Comparison of ENCODE assay signal across 26 mouse cellular contexts in genomic region chr2:157129096-157129495, GRCm38 (mm10). TPM values are rescaled to one million over a fixed set of nuclear protein-coding genes. Genes with fewer than 3 reads are reported as not detected.
DNase-seq lines count a peak whose midpoint lies in the region; ATAC-seq and TF ChIP-seq lines count a peak whose summit lies in the region.
"Had no signal": no experiment of that assay in that cellular context is flagged by ENCODE, and none has a peak within 500 bp of the region (broad histone marks: within the 10 kb centered on the region; RNA-seq: fewer than 3 reads in every experiment).

No protein-coding gene starts in this region.

- no peak for TF ChIP-seq CTCF in midbrain, postnatal 0 days (IDR thresholded peaks at IDR 0.05)
- no peak for TF ChIP-seq CTCF in bone marrow macrophage, adult 2 months (IDR thresholded peaks at IDR 0.05; ENCODE audit: low read depth, low read length)
- TF ChIP-seq CTCF in stomach, postnatal 0 days (IDR thresholded peaks at IDR 0.05; ENCODE audit: low read depth): no peak
- TF ChIP-seq CTCF in kidney, adult 2 months (conservative IDR thresholded peaks at IDR 0.05; ENCODE audit: insufficient read depth, insufficient read length, low read depth, low read length): no peak

- no peak for TF ChIP-seq EP300 in stomach, postnatal 0 days (optimal IDR thresholded peaks at IDR 0.05)

- H3K36me3 ChIP-seq in midbrain, embryonic 11.5 days (ENCODE audit: control insufficient read depth, insufficient read depth, low read length): no peaks in the 10 kb centered on the region
- H3K36me3 ChIP-seq in midbrain, postnatal 0 days (ENCODE audit: insufficient read depth, low read length): no peaks in the 10 kb centered on the region; the same call in 1 of the 2 replicates
- 0 out of 2 replicates have a peak, but pooled peaks cover 3% of the 10 kb centered on the region for H3K36me3 ChIP-seq in stomach, postnatal 0 days (ENCODE audit: control insufficient read depth, insufficient read depth, low read length)
- H3K36me3 ChIP-seq in kidney, adult 2 months (ENCODE audit: control insufficient read depth, insufficient read depth, low read length): no peaks in the 10 kb centered on the region

- peaks cover under 1% of the 10 kb centered on the region; the same call in 1 of the 2 replicates for H3K4me1 ChIP-seq in midbrain, embryonic 11.5 days (ENCODE audit: control insufficient read depth, insufficient read depth, low read length)
- H3K4me1 ChIP-seq in midbrain, postnatal 0 days (ENCODE audit: insufficient read depth, low read length): no peaks in the 10 kb centered on the region
- peaks cover 20% of the 10 kb centered on the region for H3K4me1 ChIP-seq in bone marrow macrophage, adult 2 months (ENCODE audit: control insufficient read depth, insufficient read depth, low read length)
- no peaks in the 10 kb centered on the region; the same call in 1 of the 2 replicates for H3K4me1 ChIP-seq in stomach, postnatal 0 days (replicated peaks; ENCODE audit: control insufficient read depth, insufficient read depth)
- H3K4me1 ChIP-seq in kidney, adult 2 months (ENCODE audit: control insufficient read depth, insufficient read depth, low read length): no peaks in the 10 kb centered on the region

- no peaks in the 10 kb centered on the region for H3K27me3 ChIP-seq in midbrain, embryonic 11.5 days (ENCODE audit: control insufficient read depth, insufficient read depth, low read length)
- H3K27me3 ChIP-seq in midbrain, postnatal 0 days (ENCODE audit: insufficient read depth, low read length): no peaks in the 10 kb centered on the region
- no peaks in the 10 kb centered on the region for H3K27me3 ChIP-seq in stomach, postnatal 0 days (ENCODE audit: control insufficient read depth, insufficient read depth, low read length)
- H3K27me3 ChIP-seq in kidney, adult 2 months (replicated peaks; ENCODE audit: control insufficient read depth, insufficient read depth, low read length): no peaks in the 10 kb centered on the region
- H3K27me3 ChIP-seq: lung, embryonic 15.5 days had no signal

- no peak overlapping the region for H3K4me3 ChIP-seq in midbrain, embryonic 11.5 days (ENCODE audit: low read depth, low read length)
- H3K4me3 ChIP-seq in midbrain, postnatal 0 days (ENCODE audit: low read depth, low read length): no peak overlapping the region
- H3K4me3 ChIP-seq in bone marrow macrophage, adult 2 months (ENCODE audit: insufficient read depth, low read length): peak overlapping the region; percentile 76
- no peak overlapping the region for H3K4me3 ChIP-seq in stomach, postnatal 0 days (ENCODE audit: low read depth, low read length)
- no peak overlapping the region for H3K4me3 ChIP-seq in kidney, adult 2 months (ENCODE audit: insufficient read depth, low read depth, low read length)
- H3K4me3 ChIP-seq: erythroblast, embryonic 14.5 days; hindbrain, embryonic 10.5 days; lung, embryonic 15.5 days; midbrain, embryonic 10.5 days had no signal

- WGBS in midbrain, embryonic 11.5 days: 94% methylated on average over 4 of the region's 4 CpGs
- 87% methylated on average over 4 of the region's 4 CpGs for WGBS in midbrain, postnatal 0 days
- WGBS in stomach, postnatal 0 days: 53% methylated on average over 4 of the region's 4 CpGs
- 95% methylated on average over 4 of the region's 4 CpGs for WGBS in kidney, adult 2 months

- H3K9ac ChIP-seq in midbrain, embryonic 11.5 days (ENCODE audit: low read length): no peak overlapping the region
- H3K9ac ChIP-seq in midbrain, postnatal 0 days (replicated peaks; ENCODE audit: low read length, poor library complexity, severe bottlenecking): no peak overlapping the region
- no peak overlapping the region for H3K9ac ChIP-seq in stomach, postnatal 0 days (ENCODE audit: low read length)
- H3K9ac ChIP-seq: lung, embryonic 15.5 days had no signal

- intact Hi-C loops in left cerebral cortex, postnatal 25 days (cut with DNase I): loop anchor here (5.0 kb wide), 2 partner anchors 133 to 148 kb away; partner anchors contain the start of genes Mroh8 and Rpn2

- no peak overlapping the region for H3K27ac ChIP-seq in midbrain, embryonic 11.5 days (ENCODE audit: low read depth, low read length)
- H3K27ac ChIP-seq in midbrain, postnatal 0 days (ENCODE audit: low read depth, low read length): no peak overlapping the region
- peak overlapping the region; percentile 96 for H3K27ac ChIP-seq in bone marrow macrophage, adult 2 months (ENCODE audit: insufficient read depth, low read depth, low read length)
- no peak overlapping the region for H3K27ac ChIP-seq in stomach, postnatal 0 days (replicated peaks)
- H3K27ac ChIP-seq in kidney, adult 2 months (ENCODE audit: insufficient read depth, low read depth, low read length): no peak overlapping the region
- H3K27ac ChIP-seq: hindbrain, embryonic 10.5 days; kidney, postnatal 0 days; lung, embryonic 15.5 days; midbrain, embryonic 10.5 days had no signal

- TF ChIP-seq POLR2A in bone marrow macrophage, adult 2 months (IDR thresholded peaks at IDR 0.05; ENCODE audit: borderline replicate concordance, low read depth, low read length): no peak
- TF ChIP-seq POLR2A in kidney, adult 2 months (IDR thresholded peaks at IDR 0.05; ENCODE audit: low read depth, low read length): no peak

- no peak for ATAC-seq in midbrain, embryonic 11.5 days (ENCODE audit: low FRiP score)
- ATAC-seq in midbrain, postnatal 0 days (ENCODE audit: low FRiP score): no peak
- peak; percentile 36; the same call in 1 of the 2 replicates for ATAC-seq in megakaryocyte, adult 5-6 weeks (ENCODE audit: poor library complexity, severe bottlenecking)
- ATAC-seq in stomach, postnatal 0 days (ENCODE audit: low FRiP score, low TSS enrichment): no peak
- ATAC-seq: forebrain, embryonic 16.5 days had no signal

- H3K4me2 ChIP-seq in midbrain, embryonic 11.5 days: no peak overlapping the region
- no peak overlapping the region for H3K4me2 ChIP-seq in midbrain, postnatal 0 days (ENCODE audit: low read depth, low read length, poor library complexity, severe bottlenecking)
- H3K4me2 ChIP-seq in stomach, postnatal 0 days (replicated peaks; ENCODE audit: low read depth): 0 out of 2 replicates have a peak overlapping the region, but pooled peaks have one; percentile 30
- H3K4me2 ChIP-seq: lung, embryonic 15.5 days had no signal

- DNase-seq in midbrain, embryonic 11.5 days (ENCODE audit: low spot score, missing footprints): peak; percentile 60
- no peak for DNase-seq in midbrain, postnatal 0 days (ENCODE audit: low spot score)
- DNase-seq in stomach, postnatal 0 days (ENCODE audit: low spot score): no peak
- DNase-seq in left cerebral cortex, postnatal 25 days (ENCODE audit: low spot score in 2 of 2): no peak
- no peak for DNase-seq in kidney, adult 2 months
- DNase-seq: adrenal gland, adult 2 months; cerebellum, adult 18-20 months; cerebellum, postnatal 36 days; heart, adult 11 months; retina, postnatal 1 day; thymus, postnatal 25 days had no signal

- H3K9me3 ChIP-seq in midbrain, embryonic 11.5 days (ENCODE audit: control insufficient read depth, low read length): no peaks in the 10 kb centered on the region
- H3K9me3 ChIP-seq in midbrain, postnatal 0 days (ENCODE audit: low read length): no peaks in the 10 kb centered on the region
- H3K9me3 ChIP-seq in stomach, postnatal 0 days (ENCODE audit: control insufficient read depth, low read length): no peaks in the 10 kb centered on the region
- H3K9me3 ChIP-seq: hindbrain, embryonic 10.5 days; lung, embryonic 15.5 days; midbrain, embryonic 10.5 days had no signal

RNA-seq across cellular contexts. Expression of gene Samhd1, which starts 6.0 kb away (rescaled TPM):
- polyA plus RNA-seq in midbrain, embryonic 11.5 days (2014; fragmentation: Nextera tagmentation; extraction: Ambion mirVana): 21.0 and 21.7 TPM in 2 replicates
- total RNA-seq in midbrain, postnatal 0 days (2014; rRNA removed): 13.0 and 14.1 TPM in 2 replicates
- 8.7 and 9.9 TPM in 2 replicates for polyA plus RNA-seq in midbrain, postnatal 0 days (2015; fragmentation: Nextera tagmentation; extraction: Ambion mirVana)
- polyA plus RNA-seq in bone marrow macrophage, adult 2 months (2012; ENCODE audit: insufficient read depth, insufficient read length, missing spikeins): 496 and 503 TPM in 2 replicates
- 730 and 815 TPM in 2 replicates for total RNA-seq in megakaryocyte, adult 5-6 weeks (2015)
- 599 and 677 TPM in 2 replicates for total RNA-seq in megakaryocyte, adult 5-6 weeks (2017)
- polyA plus RNA-seq in stomach, postnatal 0 days (2015; fragmentation: Nextera tagmentation; extraction: Ambion mirVana): 16.1 and 17.4 TPM in 2 replicates
- 10 to 100 TPM; 11.6 to 12.4 TPM for total RNA-seq in left cerebral cortex, postnatal 25 days (2021)
- polyA plus RNA-seq in kidney, adult 2 months (2012; rRNA removed): 16.4 and 23.5 TPM in 2 replicates

RNA-seq across cellular contexts. Expression of gene Tldc2, which starts 42.2 kb away (rescaled TPM):
- polyA plus RNA-seq in midbrain, embryonic 11.5 days (2014; fragmentation: Nextera tagmentation; extraction: Ambion mirVana): not detected in 2 replicates
- total RNA-seq in midbrain, postnatal 0 days (2014; rRNA removed): not detected in 2 replicates
- polyA plus RNA-seq in midbrain, postnatal 0 days (2015; fragmentation: Nextera tagmentation; extraction: Ambion mirVana): not detected in 2 replicates
- polyA plus RNA-seq in bone marrow macrophage, adult 2 months (2012; ENCODE audit: insufficient read depth, insufficient read length, missing spikeins): not detected in 2 replicates
- total RNA-seq in megakaryocyte, adult 5-6 weeks (2015): not detected in 2 replicates
- not detected in 2 replicates for total RNA-seq in megakaryocyte, adult 5-6 weeks (2017)
- not detected in 2 replicates for polyA plus RNA-seq in stomach, postnatal 0 days (2015; fragmentation: Nextera tagmentation; extraction: Ambion mirVana)
- not detected for total RNA-seq in left cerebral cortex, postnatal 25 days (2021)
- polyA plus RNA-seq in kidney, adult 2 months (2012; rRNA removed): 11.3 and 12.2 TPM in 2 replicates
- total RNA-seq: adrenal gland, adult 2 months; layer of hippocampus, adult 18-20 months had no signal
- polyA plus RNA-seq: embryonic facial prominence, embryonic 11.5 days; erythroblast, embryonic 14.5 days; forebrain, embryonic 16.5 days; heart, embryonic 14.5 days; hindbrain, embryonic 10.5 days; inflammation-experienced regulatory T-cells, adult 6 months; limb, embryonic 11.5 days; lung, embryonic 15.5 days; midbrain, embryonic 10.5 days; neural tube, embryonic 14.5 days; testis, adult 2 months had no signal

RNA-seq across cellular contexts. Expression of gene Soga1, which starts 50.0 kb away (rescaled TPM):
- 5.2 and 6.0 TPM in 2 replicates for polyA plus RNA-seq in midbrain, embryonic 11.5 days (2014; fragmentation: Nextera tagmentation; extraction: Ambion mirVana)
- total RNA-seq in midbrain, postnatal 0 days (2014; rRNA removed): 122 and 132 TPM in 2 replicates
- 2.8 and 3.9 TPM in 2 replicates for polyA plus RNA-seq in midbrain, postnatal 0 days (2015; fragmentation: Nextera tagmentation; extraction: Ambion mirVana)
- 10.9 and 14.9 TPM in 2 replicates for polyA plus RNA-seq in bone marrow macrophage, adult 2 months (2012; ENCODE audit: insufficient read depth, insufficient read length, missing spikeins)
- total RNA-seq in megakaryocyte, adult 5-6 weeks (2015): 1.1 and 1.3 TPM in 2 replicates
- 1.6 and 1.7 TPM in 2 replicates for total RNA-seq in megakaryocyte, adult 5-6 weeks (2017)
- polyA plus RNA-seq in stomach, postnatal 0 days (2015; fragmentation: Nextera tagmentation; extraction: Ambion mirVana): 0.65 and 0.86 TPM in 2 replicates
- total RNA-seq in left cerebral cortex, postnatal 25 days (2021): 10 to 100 TPM; 19.8 to 24.6 TPM
- polyA plus RNA-seq in kidney, adult 2 months (2012; rRNA removed): 5.3 and 5.4 TPM in 2 replicates

Comparison
In these comparisons a context has a peak if more than half of its experiments do, and no peak if none do; other contexts are left out.
1. RNA of gene Samhd1, which starts 6.0 kb away (polyA plus RNA-seq): 496 to 503 TPM in bone marrow macrophage, adult 2 months; 16.4 to 23.5 TPM in kidney, adult 2 months, 21.0 to 21.7 TPM in midbrain, embryonic 11.5 days, 16.1 to 17.4 TPM in stomach, postnatal 0 days and 8.7 to 9.9 TPM in midbrain, postnatal 0 days; every median in the first group is over 10 times any median in the second.
2. RNA of gene Tldc2, which starts 42.2 kb away (polyA plus RNA-seq): 11.3 to 12.2 TPM in kidney, adult 2 months; not detected in midbrain, postnatal 0 days, not detected in midbrain, embryonic 11.5 days, not detected in bone marrow macrophage, adult 2 months and not detected in stomach, postnatal 0 days; every median in the first group is over 10 times any median in the second.